Mouse (Mus musculus): ENCODE measurements around the gene Gcnt3.

DNA sequence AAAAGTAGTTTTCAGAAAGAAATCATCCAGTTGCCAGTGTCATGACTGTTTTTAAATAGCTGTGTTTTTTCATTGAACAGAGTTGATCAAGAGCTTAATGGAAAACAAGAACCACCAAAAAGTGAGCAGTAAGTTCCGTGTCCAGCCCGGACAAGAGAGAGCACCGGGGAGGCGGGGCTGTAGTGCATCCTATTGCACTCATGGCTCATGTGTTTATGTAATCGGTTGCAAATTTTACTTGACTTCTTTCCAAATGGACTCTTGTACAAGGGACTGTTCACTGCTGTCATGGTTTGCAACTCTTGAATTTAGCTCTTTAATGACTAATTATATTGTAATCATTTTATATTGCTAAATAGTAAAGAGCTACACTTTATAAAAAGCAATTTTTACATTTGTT lies 30.9 kb downstream of the Gcnt3 start:
- TF ChIP-seq CTCF (IDR thresholded peaks at IDR 0.05; ENCODE audit: control insufficient read depth, insufficient read depth, insufficient read length) (no peak), MAX (IDR thresholded peaks at IDR 0.05) (no peak)

Measured in C2C12 (cell line).